Mouse (Mus musculus) lung, adult 2 months (tissue): ENCODE data around the gene Fez1.

Experiments
- CTCF ChIP-seq: fragments of 200-500 bp; IDR thresholded peaks from 2 replicates; pipeline ENCODE4 v1.5.1; 2011; ENCODE audit warnings: mild to moderate bottlenecking, low read length, control low read depth; ENCODE audit not compliant: insufficient read depth
- POLR2A ChIP-seq: fragments of 200-500 bp; IDR thresholded peaks from 2 replicates; pipeline ENCODE4 v1.6.1; 2011; ENCODE audit warnings: low read depth, mild to moderate bottlenecking, control low read depth, low read length, borderline replicate concordance; ENCODE audit errors: extremely low read depth

GRCm38 (mm10) chr9:36895009-36895693 is 73.5 kb downstream of the Fez1 start:
- TF ChIP-seq POLR2A, result no peak
- peak; percentile 59 for TF ChIP-seq CTCF
